In the genomic region with DNA sequence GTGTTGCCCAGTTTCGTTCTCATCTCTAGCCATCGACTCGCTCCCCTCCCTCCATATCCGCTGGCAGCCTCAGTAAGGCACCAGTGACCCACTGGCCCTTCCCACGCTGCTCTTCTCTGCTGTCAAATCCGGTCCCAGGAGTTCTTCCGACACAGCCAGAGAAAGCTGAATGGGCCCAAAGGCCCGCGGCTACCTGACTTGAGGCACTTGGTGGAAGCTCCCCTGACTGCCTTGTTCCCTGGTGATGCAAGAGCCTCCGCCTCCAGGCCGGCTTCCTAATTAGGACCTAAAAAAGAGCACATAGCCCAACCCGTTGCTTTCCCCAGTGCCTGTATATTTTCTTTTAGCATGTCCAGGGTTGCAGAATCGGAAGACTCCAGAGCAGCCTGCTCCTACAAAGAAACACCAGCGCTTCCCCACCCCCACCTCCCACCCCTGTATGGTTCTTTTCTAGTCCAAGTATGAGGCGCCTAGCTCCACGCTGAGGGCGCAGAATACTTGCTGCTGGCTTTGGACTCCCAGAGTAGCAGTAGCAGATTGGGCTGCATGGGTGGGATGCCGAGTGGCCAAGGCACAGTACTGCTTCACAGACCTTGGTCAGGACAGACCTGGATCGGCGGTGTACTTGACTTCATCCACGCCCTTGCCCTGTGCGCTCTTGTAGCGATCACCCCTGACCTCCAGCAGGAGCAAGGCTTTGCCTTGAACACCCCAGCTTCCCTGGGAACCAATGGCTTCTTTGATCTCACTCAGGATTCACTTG, we compare ENCODE assay signal across 8 mouse cellular contexts. TPM values are rescaled to one million over a fixed set of nuclear protein-coding genes. Genes with fewer than 3 reads are reported as not detected.
DNase-seq lines count a peak whose midpoint lies in the region; ATAC-seq lines count a peak whose summit lies in the region.

No protein-coding gene starts in this region.

- H3K9me3 ChIP-seq in forebrain, embryonic 12.5 days: no peaks in the 10 kb centered on the region
- no peaks in the 10 kb centered on the region for H3K9me3 ChIP-seq in kidney, embryonic 16.5 days (ENCODE audit: low read length)

- H3K4me1 ChIP-seq in forebrain, embryonic 12.5 days: peaks cover 46% of the 10 kb centered on the region
- peaks cover 40% of the 10 kb centered on the region for H3K4me1 ChIP-seq in kidney, embryonic 16.5 days (ENCODE audit: insufficient read depth, low read length)

- peak overlapping the region; percentile 98 for H3K4me2 ChIP-seq in forebrain, embryonic 12.5 days
- peak overlapping the region; percentile 95 for H3K4me2 ChIP-seq in kidney, embryonic 16.5 days (replicated peaks; ENCODE audit: low read depth, low read length)

- H3K27ac ChIP-seq in forebrain, embryonic 12.5 days: no peak overlapping the region
- no peak overlapping the region for H3K27ac ChIP-seq in kidney, embryonic 16.5 days (ENCODE audit: low read length)

- no peaks in the 10 kb centered on the region for H3K36me3 ChIP-seq in forebrain, embryonic 12.5 days (replicated peaks)
- no peaks in the 10 kb centered on the region for H3K36me3 ChIP-seq in kidney, embryonic 16.5 days (ENCODE audit: insufficient read depth, low read length)

- 3% methylated on average over 23 of the region's 23 CpGs for WGBS in forebrain, embryonic 12.5 days
- 7% methylated on average over 23 of the region's 23 CpGs for WGBS in kidney, embryonic 16.5 days

- no peak for ATAC-seq in forebrain, embryonic 12.5 days (ENCODE audit: low FRiP score)
- no peak for ATAC-seq in kidney, embryonic 16.5 days (ENCODE audit: low FRiP score, low TSS enrichment)

- DNase-seq in adrenal gland, postnatal 14 days: peak; percentile 18
- DNase-seq in adrenal gland, adult 8-10 months: no peak
- peak; percentile 37 for DNase-seq in CD4-positive helper T cell, adult 2 months (ENCODE audit: low read depth, low spot score)
- DNase-seq in mesoderm, embryonic 11.5 days (ENCODE audit: low read depth, low spot score): peak; percentile 18
- DNase-seq in thymus, postnatal 36 days: peak; percentile 18 to 36
- DNase-seq in frontal cortex, postnatal 14 days (ENCODE audit: low spot score in 2 of 2): no peak

- H3K9ac ChIP-seq in forebrain, embryonic 12.5 days: peak overlapping the region; percentile 59; the same call in 1 of the 2 replicates
- H3K9ac ChIP-seq in kidney, embryonic 16.5 days (replicated peaks; ENCODE audit: low read length): peak overlapping the region; percentile 47

- H3K4me3 ChIP-seq in forebrain, embryonic 12.5 days (replicated peaks): peak overlapping the region; percentile 74
- H3K4me3 ChIP-seq in kidney, embryonic 16.5 days (ENCODE audit: low read length): peak overlapping the region; percentile 79

- peaks cover 58% of the 10 kb centered on the region for H3K27me3 ChIP-seq in forebrain, embryonic 12.5 days
- peaks cover 25% of the 10 kb centered on the region for H3K27me3 ChIP-seq in kidney, embryonic 16.5 days (ENCODE audit: insufficient read depth, low read length)

RNA-seq across cellular contexts. Expression of a gene that starts 1.7 kb away (rescaled TPM):
- 27.0 and 34.8 TPM in 2 replicates for total RNA-seq in adrenal gland, postnatal 14 days (2021)
- 10 to 100 TPM; 10.2 to 43.3 (median 41.6) TPM for total RNA-seq in adrenal gland, adult 8-10 months (2022)
- polyA plus RNA-seq in forebrain, embryonic 12.5 days (2016; fragmentation: Nextera tagmentation; extraction: Ambion mirVana): 18.8 and 19.6 TPM in 2 replicates
- 25.6 and 28.2 TPM in 2 replicates for polyA plus RNA-seq in kidney, embryonic 16.5 days (2015; fragmentation: Nextera tagmentation; extraction: Ambion mirVana)

Comparison
In these comparisons a context has a peak if more than half of its experiments do, and no peak if none do; other contexts are left out.
1. DNase-seq: peak in adrenal gland, postnatal 14 days (single experiment), CD4-positive helper T cell, adult 2 months (single experiment), mesoderm, embryonic 11.5 days (single experiment) and thymus, postnatal 36 days (2 of 2); none in adrenal gland, adult 8-10 months (single experiment) and frontal cortex, postnatal 14 days (0 of 2).